Mouse (Mus musculus) kidney, adult 9 months (tissue): Measurements from ENCODE around the gene Slc4a7.
A peak's percentile ranks its signal among the peaks of the same experiment; 100 is the strongest.
"Not testable (repeated sequence)": the region's sequence is repeated elsewhere in the genome, so short reads cannot be mapped to it uniquely, and the experiment has no call there.

Experiments
- DNase-seq: peaks from one replicate; pipeline ENCODE4 v3.0.0; 2022

Slc4a7 gene

DNA sequence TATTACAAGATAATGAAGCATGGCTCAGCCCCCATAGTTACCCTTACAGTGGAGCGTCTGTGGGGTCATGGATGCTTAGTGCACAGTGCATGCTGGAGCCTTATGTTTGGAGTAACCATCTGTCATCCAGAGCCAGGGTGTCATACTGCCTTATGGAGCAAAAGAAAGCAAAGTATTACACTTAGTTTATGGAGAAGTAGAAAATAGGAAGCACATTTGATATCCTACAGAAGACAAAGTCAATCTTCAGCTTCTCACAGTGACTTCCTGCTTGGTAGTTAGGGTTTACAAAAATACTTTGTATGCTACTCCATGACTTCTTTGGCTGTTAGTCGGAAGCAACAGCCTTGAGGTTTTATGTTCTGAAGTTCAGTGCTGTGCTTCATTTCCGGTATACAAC is 98.7 kb downstream of the Slc4a7 start:
- no peak for DNase-seq

- not testable (repeated sequence) for DNase-seq
Measured at GRCm38 (mm10) chr14:14803115-14803514, 101.0 kb downstream of the Slc4a7 start, which contains the start of gene Nek10. Nek10 (plus strand) TSS chr14:14803415.

- DNase-seq: no peak
Measured at GRCm38 (mm10) chr14:14803921-14804517, 101.9 kb downstream of the Slc4a7 start.

GRCm38 (mm10) chr14:14804518-14805212 is 102.6 kb downstream of the Slc4a7 start:
- no peak for DNase-seq

GRCm38 (mm10) chr14:14832520-14833240 is 130.6 kb downstream of the Slc4a7 start:
- peak; percentile 38 for DNase-seq

DNA sequence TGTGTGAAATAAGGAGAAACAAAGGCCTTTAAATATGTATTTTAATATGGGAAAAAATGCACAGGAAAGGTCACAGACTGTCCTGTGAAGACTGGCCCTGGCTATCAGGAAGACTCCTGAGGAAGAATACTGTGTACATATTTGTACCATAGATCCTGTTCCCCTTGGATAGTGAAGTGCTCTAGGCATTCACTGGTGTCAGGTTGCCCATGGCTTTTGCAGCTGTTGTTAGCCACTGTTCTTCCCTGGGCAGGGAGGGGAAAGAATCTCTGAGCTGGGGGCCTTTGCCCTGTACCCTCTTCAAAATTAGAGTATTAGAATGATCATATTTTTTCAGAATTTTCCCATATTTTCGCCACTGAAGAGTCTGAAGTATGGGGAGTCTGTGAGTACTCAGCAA is 131.4 kb downstream of the Slc4a7 start:
- DNase-seq: no peak

DNA sequence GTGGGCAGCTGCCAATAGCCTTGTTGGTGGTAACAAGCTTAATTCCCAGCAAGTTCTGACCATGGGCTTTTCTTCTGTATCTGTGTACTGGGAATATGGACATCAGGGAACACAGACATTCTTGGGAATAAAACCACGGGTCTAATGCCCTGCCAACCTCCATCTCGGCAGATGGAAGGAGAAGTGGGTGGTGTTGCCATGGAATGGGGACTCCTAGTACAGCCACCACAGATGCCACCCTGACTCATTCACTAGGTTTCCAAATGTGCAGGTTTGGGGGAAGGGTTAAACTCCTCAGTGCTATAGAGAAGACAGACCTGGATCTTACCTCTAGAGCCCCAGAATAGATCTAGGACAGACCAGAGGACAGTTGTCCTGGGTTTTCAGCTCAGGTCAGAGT is 132.2 kb downstream of the Slc4a7 start:
- DNase-seq: no peak

GRCm38 (mm10) chr14:14837627-14838026 is 135.5 kb downstream of the Slc4a7 start:
- DNase-seq: no peak

- no peak for DNase-seq
Measured at GRCm38 (mm10) chr14:14838109-14838508, 136.0 kb downstream of the Slc4a7 start.

GRCm38 (mm10) chr14:14842734-14843530 is 140.9 kb downstream of the Slc4a7 start:
- no peak for DNase-seq
